Mouse (Mus musculus) ES-Bruce4 (cell line): ENCODE measurements around the gene Tcf12. TPM values are rescaled to one million over a fixed set of nuclear protein-coding genes. Genes with fewer than 3 reads are reported as not detected.

Experiments
- H3K27ac ChIP-seq: 2 replicates; pipeline ENCODE4 v1.5.1; 2012; ENCODE audit warnings: low read length, inconsistent platforms; ENCODE audit not compliant: insufficient read depth
- H3K27me3 ChIP-seq: 2 replicates; pipeline ENCODE4 v1.6.1; 2012; ENCODE audit warnings: mild to moderate bottlenecking, low read length, inconsistent platforms; ENCODE audit not compliant: control insufficient read depth, poor library complexity, insufficient read depth, severe bottlenecking
- H3K36me3 ChIP-seq: 2 replicates; pipeline ENCODE4 v1.6.1; 2012; ENCODE audit warnings: inconsistent platforms, mild to moderate bottlenecking, low read length, moderate library complexity; ENCODE audit not compliant: control insufficient read depth, poor library complexity, insufficient read depth, severe bottlenecking
- H3K4me1 ChIP-seq: one replicate; pipeline ENCODE4 v1.8.1; 2011; ENCODE audit warnings: low read length; ENCODE audit not compliant: control insufficient read depth, insufficient read depth
- H3K4me3 ChIP-seq: 2 replicates; pipeline ENCODE4 v1.5.1; 2011; ENCODE audit warnings: low read depth, mild to moderate bottlenecking, low read length
- H3K9ac ChIP-seq: 2 replicates; pipeline ENCODE4 v1.6.1; 2012; ENCODE audit warnings: low read depth, mild to moderate bottlenecking, inconsistent platforms; ENCODE audit not compliant: poor library complexity, severe bottlenecking
- H3K9me3 ChIP-seq: replicated peaks from 2 replicates; pipeline ENCODE4 v1.6.1; 2012; ENCODE audit warnings: mild to moderate bottlenecking, low read length, inconsistent platforms; ENCODE audit not compliant: control insufficient read depth, poor library complexity, insufficient read depth, severe bottlenecking
- CTCF ChIP-seq: IDR thresholded peaks from one replicate; pipeline ENCODE4 v1.8.1; 2011; ENCODE audit warnings: low read depth, low read length
- EP300 ChIP-seq: IDR thresholded peaks from 2 replicates; pipeline ENCODE4 v1.6.1; 2011; ENCODE audit warnings: low read depth, low read length; ENCODE audit not compliant: insufficient read depth
- POLR2A ChIP-seq: IDR thresholded peaks from one replicate; pipeline ENCODE4 v1.8.1; 2011; ENCODE audit warnings: low read length; ENCODE audit not compliant: insufficient read depth
- polyA plus RNA-seq: library from polyadenylated mRNA; stranded (reverse); fragments of >200 nt; gene quantifications from 2 replicates; pipeline ENCODE4 v1.2.4, GENCODE M21; 2011; ENCODE audit warnings: low read depth; ENCODE audit not compliant: missing spikeins, insufficient read depth, insufficient read length

The Tcf12 gene
- polyA plus RNA-seq, 1 experiment = 52.6 TPM

GRCm38 (mm10) chr9:72076158-72076557 lies 35.5 kb downstream of the Tcf12 start:
- H3K4me1 ChIP-seq = no peaks in the 10 kb centered on the region
- no peaks in the 10 kb centered on the region for H3K9me3 ChIP-seq
- H3K36me3 ChIP-seq = no peaks in the 10 kb centered on the region
- H3K27me3 ChIP-seq = no peaks in the 10 kb centered on the region
- no peak overlapping the region for H3K4me3 ChIP-seq
- no peak for TF ChIP-seq POLR2A
- TF ChIP-seq EP300 = no peak
- TF ChIP-seq CTCF = no peak
- H3K9ac ChIP-seq = no peak overlapping the region
- H3K27ac ChIP-seq = no peak overlapping the region

DNA sequence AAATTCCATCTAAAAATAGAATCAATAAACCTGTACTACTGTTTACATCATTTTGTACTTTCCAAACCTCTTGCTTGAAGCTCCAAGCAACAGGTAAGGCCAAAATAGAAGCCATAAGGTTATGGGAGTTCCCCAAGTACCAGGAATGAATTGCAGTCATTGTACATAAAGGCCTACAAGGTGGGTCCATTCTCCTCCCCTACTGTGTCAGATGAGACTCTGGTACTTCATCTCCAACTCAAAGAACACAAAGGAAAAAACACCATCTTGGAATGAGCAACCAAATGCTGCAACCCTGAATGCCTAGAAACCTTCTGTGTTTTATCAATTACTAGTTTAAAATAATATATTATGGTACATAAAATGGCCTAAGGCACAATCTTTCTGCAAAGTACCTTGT lies 45.5 kb downstream of the Tcf12 start:
- peaks cover 2% of the 10 kb centered on the region for H3K4me1 ChIP-seq
- no peak overlapping the region for H3K27ac ChIP-seq
- no peak overlapping the region for H3K4me3 ChIP-seq
- H3K9me3 ChIP-seq = no peaks in the 10 kb centered on the region
- no peaks in the 10 kb centered on the region for H3K27me3 ChIP-seq
- H3K36me3 ChIP-seq = no peaks in the 10 kb centered on the region
- H3K9ac ChIP-seq = no peak overlapping the region
- TF ChIP-seq CTCF = no peak
- TF ChIP-seq EP300 = no peak
- no peak for TF ChIP-seq POLR2A

DNA sequence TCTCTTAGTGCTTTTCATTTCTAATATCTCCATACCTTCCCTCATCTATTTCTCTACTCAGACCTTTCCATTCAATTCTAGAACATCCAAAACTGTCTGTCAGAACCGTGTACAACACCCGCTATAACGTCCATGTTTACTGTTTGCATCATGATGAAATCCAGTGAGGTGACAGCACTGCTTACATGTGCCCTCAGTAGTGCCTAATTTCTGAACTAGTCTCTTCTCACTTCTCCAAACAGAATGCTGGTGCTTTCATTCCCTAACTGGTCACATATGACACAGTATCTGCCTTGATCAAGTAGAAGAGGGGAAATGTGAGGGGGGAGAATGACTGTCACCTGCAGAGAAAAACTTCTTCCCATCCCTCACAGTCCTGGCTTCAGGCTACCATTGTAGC lies 58.5 kb downstream of the Tcf12 start:
- no peaks in the 10 kb centered on the region for H3K9me3 ChIP-seq
- H3K4me3 ChIP-seq = no peak overlapping the region
- no peak overlapping the region for H3K9ac ChIP-seq
- TF ChIP-seq EP300 (no peak), POLR2A (no peak), CTCF (no peak)
- H3K27ac ChIP-seq = no peak overlapping the region
- no peaks in the 10 kb centered on the region for H3K27me3 ChIP-seq
- no peaks in the 10 kb centered on the region for H3K4me1 ChIP-seq
- H3K36me3 ChIP-seq = no peaks in the 10 kb centered on the region

GRCm38 (mm10) chr9:72040156-72040555 lies 71.5 kb downstream of the Tcf12 start:
- Histone ChIP-seq H3K36me3 (no peaks in the 10 kb centered on the region), H3K27me3 (no peaks in the 10 kb centered on the region), H3K9ac (no peak overlapping the region), H3K27ac (no peak overlapping the region), H3K4me1 (no peaks in the 10 kb centered on the region), H3K9me3 (no peaks in the 10 kb centered on the region), H3K4me3 (no peak overlapping the region)
- TF ChIP-seq EP300 (no peak), CTCF (no peak), POLR2A (no peak)

- no peak overlapping the region for H3K9ac ChIP-seq
- no peaks in the 10 kb centered on the region for H3K36me3 ChIP-seq
- H3K27me3 ChIP-seq = no peaks in the 10 kb centered on the region
- no peaks in the 10 kb centered on the region for H3K4me1 ChIP-seq
- TF ChIP-seq CTCF = no peak
- TF ChIP-seq EP300 = no peak
- TF ChIP-seq POLR2A = no peak
- H3K4me3 ChIP-seq = no peak overlapping the region
- H3K27ac ChIP-seq = no peak overlapping the region
- H3K9me3 ChIP-seq = no peaks in the 10 kb centered on the region
Observed at GRCm38 (mm10) chr9:72039369-72039768, 72.3 kb downstream of the Tcf12 start.

DNA sequence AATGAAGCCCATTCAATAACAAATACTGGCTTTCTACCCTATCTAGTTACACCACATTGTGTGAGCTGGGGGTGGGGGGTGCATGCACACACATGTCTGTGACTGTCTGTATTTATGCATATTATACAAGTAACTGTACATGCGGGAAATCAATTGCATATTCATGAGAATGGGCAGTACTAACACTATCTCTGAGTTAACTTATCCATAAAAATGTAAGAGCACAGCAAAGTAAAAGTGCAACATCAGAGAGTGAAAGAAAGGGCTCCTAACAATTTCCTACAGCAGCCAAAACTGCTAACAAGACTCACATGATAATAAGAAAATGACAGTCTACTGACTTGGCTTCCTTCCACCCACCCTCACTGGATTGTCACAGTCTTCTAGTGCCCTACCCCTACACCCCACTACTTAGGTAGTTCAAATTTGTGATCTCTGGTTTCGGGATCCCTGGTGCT lies 74.6 kb downstream of the Tcf12 start:
- H3K4me1 ChIP-seq = no peaks in the 10 kb centered on the region
- H3K9ac ChIP-seq = no peak overlapping the region
- H3K27ac ChIP-seq = no peak overlapping the region
- TF ChIP-seq POLR2A (no peak), EP300 (no peak), CTCF (no peak)
- H3K36me3 ChIP-seq = no peaks in the 10 kb centered on the region
- no peak overlapping the region for H3K4me3 ChIP-seq
- H3K27me3 ChIP-seq = no peaks in the 10 kb centered on the region
- H3K9me3 ChIP-seq = no peaks in the 10 kb centered on the region
